Mouse (Mus musculus) myocyte (in vitro differentiated cells): ENCODE measurements around the gene Pdxk.

Experiments used
- POLR2A ChIP-seq: IDR thresholded peaks from one replicate; pipeline ENCODE4 v1.6.1; 2011; ENCODE audit warnings: low read depth, mild to moderate bottlenecking, control low read depth, moderate library complexity; ENCODE audit not compliant: insufficient read length
- POLR2AphosphoS2 ChIP-seq: IDR thresholded peaks from one replicate; pipeline ENCODE4 v1.6.1; 2011; ENCODE audit warnings: low read depth, control low read depth; ENCODE audit not compliant: insufficient read length
- SRF ChIP-seq: IDR thresholded peaks from one replicate; pipeline ENCODE4 v1.6.1; 2011; ENCODE audit warnings: low read depth; ENCODE audit not compliant: control insufficient read depth, insufficient read length
- USF1 ChIP-seq: IDR thresholded peaks from one replicate; pipeline ENCODE4 v1.6.1; 2011; ENCODE audit warnings: low read depth, mild to moderate bottlenecking, control low read depth, moderate library complexity

DNA sequence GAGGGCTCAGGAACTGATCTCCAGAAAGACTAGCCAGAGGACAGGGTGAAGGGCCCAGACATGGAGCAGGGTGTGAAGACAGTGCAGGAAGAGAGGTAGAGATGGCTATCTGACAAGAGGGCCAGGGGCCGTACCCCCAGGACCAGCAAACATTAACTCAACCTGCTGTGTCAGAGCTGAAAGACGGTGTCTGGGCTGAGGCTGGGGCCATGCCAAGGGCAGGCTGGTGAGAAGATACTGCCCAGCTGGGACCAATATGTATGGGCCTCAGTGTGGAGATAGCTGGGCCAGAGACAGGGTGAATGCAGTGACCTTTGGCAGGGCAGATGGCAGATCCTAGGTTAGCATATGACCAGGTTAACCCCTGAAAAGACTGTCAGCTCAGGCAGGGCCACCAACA lies 63.6 kb downstream of the Pdxk start:
- TF ChIP-seq USF1 (no peak), POLR2A (no peak), SRF (no peak), POLR2AphosphoS2 (no peak)
